Mouse (Mus musculus): Measurements from ENCODE around the gene Diexf.
A peak's percentile ranks its signal among the peaks of the same experiment; 100 is the strongest.

Diexf gene

GRCm38 (mm10) chr1:193129786-193130455 is at the start of gene Diexf:
Diexf (minus strand) TSS chr1:193130272.
- peak; percentile 100 for DNase-seq (ENCODE audit: low spot score)

GRCm38 (mm10) chr1:193174143-193174733 is 44.2 kb upstream of the Diexf start:
- DNase-seq (ENCODE audit: low spot score): no peak

GRCm38 (mm10) chr1:193173810-193174129 is 43.7 kb upstream of the Diexf start:
- DNase-seq (ENCODE audit: low spot score): no peak

- DNase-seq (ENCODE audit: low spot score): peak; percentile 94
Observed at GRCm38 (mm10) chr1:193172991-193173809, 43.1 kb upstream of the Diexf start.

GRCm38 (mm10) chr1:193169856-193170255 is 39.8 kb upstream of the Diexf start:
- DNase-seq (ENCODE audit: low spot score): no peak

- no peak for DNase-seq (ENCODE audit: low spot score)
Observed at GRCm38 (mm10) chr1:193169228-193169627, 39.2 kb upstream of the Diexf start.

GRCm38 (mm10) chr1:193167746-193168145 is 37.7 kb upstream of the Diexf start, which contains the start of gene A130010J15Rik:
A130010J15Rik (plus strand) TSS chr1:193168046.
- DNase-seq (ENCODE audit: low spot score): no peak

- peak; percentile 75 for DNase-seq (ENCODE audit: low spot score)
Observed at GRCm38 (mm10) chr1:193160317-193161032, 30.4 kb upstream of the Diexf start.

GRCm38 (mm10) chr1:193159613-193160012 is 29.5 kb upstream of the Diexf start:
- DNase-seq (ENCODE audit: low spot score): no peak

GRCm38 (mm10) chr1:193159163-193159562 is 29.1 kb upstream of the Diexf start:
- DNase-seq (ENCODE audit: low spot score): no peak

GRCm38 (mm10) chr1:193157111-193157492 is 27.0 kb upstream of the Diexf start:
- no peak for DNase-seq (ENCODE audit: low spot score)

- no peak for DNase-seq (ENCODE audit: low spot score)
Observed at GRCm38 (mm10) chr1:193156316-193157110, 26.4 kb upstream of the Diexf start.

GRCm38 (mm10) chr1:193153561-193153960 is 23.5 kb upstream of the Diexf start:
- no peak for DNase-seq (ENCODE audit: low spot score)

GRCm38 (mm10) chr1:193152872-193153271 is 22.8 kb upstream of the Diexf start, which contains the start of gene Irf6:
Irf6 (plus strand) TSS chr1:193153111.
- peak; percentile 53 for DNase-seq (ENCODE audit: low spot score)

GRCm38 (mm10) chr1:193151134-193151533 is 21.1 kb upstream of the Diexf start:
- DNase-seq (ENCODE audit: low spot score): no peak

GRCm38 (mm10) chr1:193149231-193149630 is 19.2 kb upstream of the Diexf start:
- DNase-seq (ENCODE audit: low spot score): no peak

GRCm38 (mm10) chr1:193146416-193146815 is 16.3 kb upstream of the Diexf start:
- DNase-seq (ENCODE audit: low spot score): no peak

GRCm38 (mm10) chr1:193145101-193145500 is 15.0 kb upstream of the Diexf start:
- DNase-seq (ENCODE audit: low spot score): no peak

- no peak for DNase-seq (ENCODE audit: low spot score)
Observed at GRCm38 (mm10) chr1:193144516-193144915, 14.4 kb upstream of the Diexf start.

GRCm38 (mm10) chr1:193142517-193143062 is 12.5 kb upstream of the Diexf start:
- DNase-seq (ENCODE audit: low spot score): no peak

- DNase-seq (ENCODE audit: low spot score): no peak
Observed at GRCm38 (mm10) chr1:193141118-193141517, 11.0 kb upstream of the Diexf start.

Measured in testis, postnatal 10 days (tissue).